Mouse (Mus musculus) heart, postnatal 0 days (tissue): ENCODE measurements at regions not wholly inside any gene's neighbourhood (a gene's known extent, or its start where the extent isn't known, plus 50 kb on each side); places are given as distances from the start of the nearest gene placed in this dataset.

Experiments
- CTCF ChIP-seq: IDR thresholded peaks from 2 replicates; pipeline ENCODE4 v1.5.1; 2016; ENCODE audit warnings: antibody characterized with exemption, control low read depth, low read depth
- EP300 ChIP-seq: IDR thresholded peaks from 2 replicates; pipeline ENCODE4 v1.6.1; 2016; ENCODE audit warnings: antibody characterized with exemption, low read depth

- TF ChIP-seq CTCF (no peak), EP300 (no peak)
These were observed 65.3 kb upstream of the Tyw5 start for GRCm38 (mm10) chr1:57472235-57472634.
